Mouse (Mus musculus) liver, embryonic 14.5 days (tissue): ENCODE results near the gene Spem1.

ENCODE experiments used
- CTCF ChIP-seq: IDR thresholded peaks from 2 replicates; pipeline ENCODE4 v1.5.1; 2016; ENCODE audit warnings: antibody characterized with exemption, low read depth, control low read depth
- EP300 ChIP-seq: IDR thresholded peaks from 2 replicates; pipeline ENCODE4 v1.6.1; 2016; ENCODE audit warnings: antibody characterized with exemption, low read depth

GRCm38 (mm10) chr11:69870289-69871069 lies 48.5 kb upstream of the Spem1 start:
- TF ChIP-seq CTCF (no peak), EP300 (no peak)
